Mouse (Mus musculus) intestine, embryonic 16.5 days (tissue): Measurements from ENCODE around the gene Strn. TPM values are rescaled to one million over a fixed set of nuclear protein-coding genes. Genes with fewer than 3 reads are reported as not detected.

ENCODE experiments used
- ATAC-seq: fragments of 200-750 bp; cut with Nextera tagmentation; 2 replicates; pipeline ENCODE4 v1.8.0; 2017; ENCODE audit warnings: moderate TSS enrichment, moderate library complexity
- H3K27ac ChIP-seq: fragments of 300-500 bp; sonication (generic); 2 replicates; pipeline ENCODE4 v1.5.1; 2014; ENCODE audit warnings: mild to moderate bottlenecking, low read length
- H3K27me3 ChIP-seq: fragments of 300-500 bp; sonication (generic); replicated peaks from 2 replicates; pipeline ENCODE4 v1.6.1; 2014; ENCODE audit warnings: low read length, control low read depth, mixed read lengths; ENCODE audit not compliant: control insufficient read depth, insufficient read depth
- H3K36me3 ChIP-seq: fragments of 300-500 bp; sonication (generic); 2 replicates; pipeline ENCODE4 v1.6.1; 2014; ENCODE audit warnings: low read length, control low read depth; ENCODE audit not compliant: control insufficient read depth, insufficient read depth
- H3K4me1 ChIP-seq: fragments of 300-500 bp; sonication (generic); 2 replicates; pipeline ENCODE4 v1.6.1; 2014; ENCODE audit warnings: low read length, control low read depth, mixed read lengths; ENCODE audit not compliant: control insufficient read depth, insufficient read depth
- H3K4me2 ChIP-seq: fragments of 300-500 bp; sonication (generic); 2 replicates; pipeline ENCODE4 v1.6.1; 2014; ENCODE audit warnings: low read depth, low read length, control low read depth
- H3K4me3 ChIP-seq: fragments of 300-500 bp; sonication (generic); 2 replicates; pipeline ENCODE4 v1.5.1; 2014; ENCODE audit warnings: mild to moderate bottlenecking, low read length
- H3K9ac ChIP-seq: fragments of 300-500 bp; sonication (generic); 2 replicates; pipeline ENCODE4 v1.6.1; 2014; ENCODE audit warnings: low read depth, low read length
- H3K9me3 ChIP-seq: fragments of 300-500 bp; sonication (generic); 2 replicates; pipeline ENCODE4 v1.6.1; 2016; ENCODE audit warnings: low read length, control low read depth; ENCODE audit not compliant: control insufficient read depth
- WGBS: fragments of 180-500 bp; shearing (Covaris S2); extraction: QIAGEN DNeasy Blood & Tissue Kit; methylation state at CpG from one replicate; pipeline ENCODE4 v1.1.7; 2014; 5-methylcytosine and 5-hydroxymethylcytosine counted together
- polyA plus RNA-seq: library from polyadenylated mRNA; unstranded; fragments of >200 nt; fragmentation: Nextera tagmentation; extraction: Ambion mirVana; gene quantifications from 2 replicates; pipeline ENCODE4 v1.2.1, GENCODE M21; 2015

Gene Strn
- polyA plus RNA-seq, 1 experiment from 2014 or later = 4.7 TPM

- Histone ChIP-seq H3K9me3 (no peaks in the 10 kb centered on the region), H3K36me3 (peaks cover 4% of the 10 kb centered on the region; the same call in 1 of the 2 replicates), H3K27ac (no peak overlapping the region), H3K4me1 (no peaks in the 10 kb centered on the region), H3K4me3 (no peak overlapping the region), H3K27me3 (no peaks in the 10 kb centered on the region), H3K9ac (no peak overlapping the region), H3K4me2 (no peak overlapping the region)
- ATAC-seq = no peak
- 88% methylated on average over 17 of the region's 17 CpGs for WGBS
These were observed 93.0 kb downstream of the Strn start for GRCm38 (mm10) chr17:78643853-78644475.

GRCm38 (mm10) chr17:78642259-78642658, 94.7 kb downstream of the Strn start:
- H3K9ac ChIP-seq = no peak overlapping the region
- WGBS = 88% methylated on average over 4 of the region's 4 CpGs
- no peaks in the 10 kb centered on the region for H3K4me1 ChIP-seq
- no peaks in the 10 kb centered on the region for H3K36me3 ChIP-seq
- H3K4me2 ChIP-seq = no peak overlapping the region
- ATAC-seq = no peak
- H3K27me3 ChIP-seq = no peaks in the 10 kb centered on the region
- no peak overlapping the region for H3K27ac ChIP-seq
- H3K9me3 ChIP-seq = no peaks in the 10 kb centered on the region
- H3K4me3 ChIP-seq = no peak overlapping the region

DNA sequence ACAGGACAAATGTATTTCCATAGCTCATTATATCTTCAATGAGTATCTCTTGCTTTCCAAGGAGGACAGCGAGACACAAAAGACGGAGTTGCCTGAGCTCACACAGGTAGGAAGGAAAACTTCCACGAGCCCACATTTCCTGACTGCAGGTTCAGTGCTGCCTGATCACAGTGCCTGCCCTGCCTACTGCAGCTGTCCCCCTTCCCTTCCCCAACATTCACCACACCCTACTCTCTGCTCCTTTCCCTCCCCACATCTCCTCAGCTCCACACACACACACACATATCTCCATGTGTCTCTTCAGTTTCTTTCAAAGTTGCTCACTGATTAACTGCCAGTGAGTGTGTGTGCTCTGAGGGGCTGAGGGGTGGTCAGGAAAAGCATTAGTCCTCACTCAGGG, 96.6 kb downstream of the Strn start:
- no peaks in the 10 kb centered on the region for H3K9me3 ChIP-seq
- H3K36me3 ChIP-seq = no peaks in the 10 kb centered on the region
- H3K27me3 ChIP-seq = no peaks in the 10 kb centered on the region
- 86% methylated on average over 3 of the region's 3 CpGs for WGBS
- no peak overlapping the region for H3K4me2 ChIP-seq
- no peak overlapping the region for H3K27ac ChIP-seq
- no peak overlapping the region for H3K9ac ChIP-seq
- ATAC-seq = no peak
- no peaks in the 10 kb centered on the region for H3K4me1 ChIP-seq
- no peak overlapping the region for H3K4me3 ChIP-seq

DNA sequence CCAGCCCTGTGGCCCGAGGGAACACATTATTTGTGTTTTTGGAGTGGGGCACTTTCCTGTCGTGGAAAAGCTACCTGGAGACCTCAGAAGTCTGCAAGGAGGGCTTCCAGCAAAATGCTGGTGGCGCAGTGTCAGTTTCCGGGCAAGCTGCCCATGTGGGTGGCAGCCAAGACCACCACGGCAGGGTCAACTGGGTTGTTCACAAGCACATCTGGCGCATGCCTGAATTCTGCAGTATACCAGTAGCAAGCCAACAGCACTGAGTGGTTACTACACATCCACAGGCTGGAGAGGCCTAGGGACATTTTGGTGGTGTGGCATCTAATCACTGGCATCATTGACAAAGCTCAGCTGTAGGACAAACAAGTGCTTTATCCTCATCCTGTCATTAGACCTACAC, 97.9 kb downstream of the Strn start:
- H3K36me3 ChIP-seq = no peaks in the 10 kb centered on the region
- H3K9me3 ChIP-seq = no peaks in the 10 kb centered on the region
- H3K4me2 ChIP-seq = no peak overlapping the region
- no peak overlapping the region for H3K4me3 ChIP-seq
- H3K9ac ChIP-seq = no peak overlapping the region
- no peaks in the 10 kb centered on the region for H3K27me3 ChIP-seq
- no peak overlapping the region for H3K27ac ChIP-seq
- H3K4me1 ChIP-seq = no peaks in the 10 kb centered on the region
- ATAC-seq = no peak
- 70% methylated on average over 6 of the region's 6 CpGs for WGBS

DNA sequence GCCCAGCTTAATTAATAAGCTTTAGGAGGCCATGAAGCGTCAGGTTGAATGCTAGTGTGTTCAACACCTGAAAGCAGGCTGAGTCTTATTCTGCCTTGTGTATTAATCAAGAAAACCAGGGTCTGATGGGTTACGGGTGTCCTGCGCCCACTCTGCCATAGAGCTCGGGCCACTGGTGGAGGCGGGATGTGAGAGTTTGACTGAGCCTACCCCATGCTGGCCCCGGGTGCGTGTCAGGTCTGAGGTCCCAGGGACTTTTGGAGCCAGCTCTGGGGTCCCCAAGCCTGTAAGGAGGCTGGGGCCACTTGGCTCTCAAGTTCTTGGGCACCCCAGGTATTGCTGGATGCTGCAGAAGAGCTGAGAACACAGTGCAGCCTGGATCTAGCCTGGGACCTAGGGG, 99.9 kb downstream of the Strn start:
- Histone ChIP-seq H3K9ac (no peak overlapping the region), H3K4me2 (no peak overlapping the region), H3K4me3 (no peak overlapping the region), H3K36me3 (no peaks in the 10 kb centered on the region), H3K27ac (no peak overlapping the region), H3K27me3 (no peaks in the 10 kb centered on the region), H3K4me1 (no peaks in the 10 kb centered on the region), H3K9me3 (no peaks in the 10 kb centered on the region)
- ATAC-seq = no peak
- 95% methylated on average over 7 of the region's 7 CpGs for WGBS

DNA sequence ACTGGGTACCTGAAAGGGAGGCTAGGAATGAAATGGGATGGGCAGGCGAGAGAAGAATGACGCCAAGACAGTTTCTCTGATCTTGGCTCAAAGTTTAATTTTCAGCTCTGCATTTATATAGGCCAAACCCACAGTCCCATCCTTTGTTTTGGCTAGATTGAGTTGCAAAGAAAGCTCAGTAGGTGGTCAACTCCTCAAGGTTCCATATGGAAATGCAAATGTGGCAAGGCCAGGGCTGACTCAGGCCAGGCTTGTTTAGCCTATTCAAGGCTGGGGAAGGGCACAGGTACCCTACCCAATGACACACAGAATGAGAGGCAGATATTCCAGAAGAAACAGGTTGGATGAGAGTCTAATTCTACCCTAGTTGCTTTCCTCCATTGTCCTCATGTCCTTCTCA, 101.4 kb downstream of the Strn start:
- Histone ChIP-seq H3K4me1 (no peaks in the 10 kb centered on the region), H3K27me3 (no peaks in the 10 kb centered on the region), H3K9me3 (no peaks in the 10 kb centered on the region), H3K4me3 (no peak overlapping the region), H3K4me2 (no peak overlapping the region), H3K9ac (no peak overlapping the region), H3K36me3 (no peaks in the 10 kb centered on the region), H3K27ac (no peak overlapping the region)
- WGBS = 55% methylated on average over 2 of the region's 2 CpGs
- no peak for ATAC-seq

GRCm38 (mm10) chr17:78624941-78625340, 112.1 kb downstream of the Strn start:
- H3K4me2 ChIP-seq = no peak overlapping the region
- no peaks in the 10 kb centered on the region for H3K36me3 ChIP-seq
- H3K4me3 ChIP-seq = no peak overlapping the region
- WGBS = 95% methylated on average over 19 of the region's 19 CpGs
- H3K27me3 ChIP-seq = no peaks in the 10 kb centered on the region
- no peak overlapping the region for H3K9ac ChIP-seq
- H3K4me1 ChIP-seq = no peaks in the 10 kb centered on the region
- ATAC-seq = no peak
- no peak overlapping the region for H3K27ac ChIP-seq
- H3K9me3 ChIP-seq = no peaks in the 10 kb centered on the region

- Histone ChIP-seq H3K4me2 (no peak overlapping the region), H3K9me3 (no peaks in the 10 kb centered on the region), H3K27me3 (no peaks in the 10 kb centered on the region), H3K4me3 (no peak overlapping the region), H3K27ac (no peak overlapping the region), H3K9ac (no peak overlapping the region), H3K36me3 (no peaks in the 10 kb centered on the region), H3K4me1 (no peaks in the 10 kb centered on the region)
- ATAC-seq = no peak
- 86% methylated on average over 4 of the region's 4 CpGs for WGBS
These were observed 115.1 kb downstream of the Strn start for GRCm38 (mm10) chr17:78621863-78622262.

DNA sequence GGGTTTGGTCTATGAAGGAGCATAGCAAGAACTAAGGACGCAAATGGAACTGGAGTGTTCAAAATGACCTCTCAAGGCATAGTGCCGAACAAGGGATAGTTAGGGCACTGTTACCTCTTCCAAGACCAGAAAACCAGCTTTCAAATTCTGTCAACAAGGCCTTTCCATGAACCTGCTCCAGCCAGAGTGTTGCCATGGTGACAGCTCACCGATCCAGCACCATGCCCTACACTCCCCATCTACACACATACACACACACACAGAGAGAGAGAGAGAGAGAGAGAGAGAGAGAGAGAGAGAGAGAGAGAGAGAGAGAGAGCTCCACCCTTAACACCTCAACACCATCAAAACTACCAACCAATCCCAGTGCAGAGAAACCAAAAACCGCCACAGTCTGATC, 116.3 kb downstream of the Strn start:
- Histone ChIP-seq H3K27me3 (no peaks in the 10 kb centered on the region), H3K4me1 (no peaks in the 10 kb centered on the region), H3K4me3 (no peak overlapping the region), H3K9ac (no peak overlapping the region), H3K27ac (no peak overlapping the region), H3K36me3 (no peaks in the 10 kb centered on the region), H3K4me2 (no peak overlapping the region), H3K9me3 (no peaks in the 10 kb centered on the region)
- no peak for ATAC-seq
- WGBS = 75% methylated on average over 4 of the region's 4 CpGs

GRCm38 (mm10) chr17:78619981-78620380, 117.0 kb downstream of the Strn start:
- WGBS = 92% methylated on average over 7 of the region's 7 CpGs
- Histone ChIP-seq H3K4me2 (no peak overlapping the region), H3K4me1 (no peaks in the 10 kb centered on the region), H3K27me3 (no peaks in the 10 kb centered on the region), H3K27ac (no peak overlapping the region), H3K9me3 (no peaks in the 10 kb centered on the region), H3K4me3 (no peak overlapping the region), H3K36me3 (no peaks in the 10 kb centered on the region), H3K9ac (no peak overlapping the region)
- ATAC-seq = no peak
